Mouse (Mus musculus) megakaryocyte, embryonic 14.5 days (primary cell): Measurements from ENCODE around the gene Sh3pxd2b.

Experiments
- FLI1 ChIP-seq: IDR thresholded peaks from 2 replicates; pipeline ENCODE4 v1.6.1; 2012; ENCODE audit warnings: low read length, inconsistent platforms, mixed read lengths
- GATA1 ChIP-seq: IDR thresholded peaks from 3 replicates; pipeline ENCODE4 v1.6.1; 2012; ENCODE audit warnings: mixed read lengths, low read length, inconsistent platforms, borderline replicate concordance

- TF ChIP-seq GATA1 (no peak), FLI1 (no peak)
Measured at GRCm38 (mm10) chr11:32386043-32386442, 38.4 kb downstream of the Sh3pxd2b start.
